Mouse (Mus musculus): ENCODE measurements around the gene Nipa1.
"Not testable (repeated sequence)": the region's sequence is repeated elsewhere in the genome, so short reads cannot be mapped to it uniquely, and the experiment has no call there.

Nipa1 gene

DNA sequence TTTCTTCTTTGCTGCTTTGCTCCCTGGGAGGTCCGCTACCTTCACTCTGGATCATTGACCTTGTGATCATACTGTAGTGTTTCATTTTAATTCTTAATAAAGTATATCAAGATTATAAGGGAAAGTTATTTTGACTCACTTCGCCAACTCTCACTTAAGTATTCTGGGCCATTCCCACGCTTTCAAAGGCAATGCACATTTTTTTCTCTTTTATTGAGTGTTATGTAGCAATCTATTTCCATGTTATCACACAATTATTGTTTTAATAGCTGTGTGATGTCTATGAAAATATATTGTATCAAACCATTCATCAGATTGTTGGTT is at the start of gene Nipa1:
TSS of gene Nipa1 (minus strand) at position 25 of the 324 bp plus-strand sequence.
- DNase-seq (ENCODE audit: extremely low spot score, low read depth, low spot score) = no peak

GRCm38 (mm10) chr7:56066634-56067033 is 46.9 kb upstream of the Nipa1 start:
- no peak for DNase-seq (ENCODE audit: extremely low spot score, low read depth, low spot score)

GRCm38 (mm10) chr7:56066136-56066535 is 46.4 kb upstream of the Nipa1 start:
- DNase-seq (ENCODE audit: extremely low spot score, low read depth, low spot score) = no peak

DNA sequence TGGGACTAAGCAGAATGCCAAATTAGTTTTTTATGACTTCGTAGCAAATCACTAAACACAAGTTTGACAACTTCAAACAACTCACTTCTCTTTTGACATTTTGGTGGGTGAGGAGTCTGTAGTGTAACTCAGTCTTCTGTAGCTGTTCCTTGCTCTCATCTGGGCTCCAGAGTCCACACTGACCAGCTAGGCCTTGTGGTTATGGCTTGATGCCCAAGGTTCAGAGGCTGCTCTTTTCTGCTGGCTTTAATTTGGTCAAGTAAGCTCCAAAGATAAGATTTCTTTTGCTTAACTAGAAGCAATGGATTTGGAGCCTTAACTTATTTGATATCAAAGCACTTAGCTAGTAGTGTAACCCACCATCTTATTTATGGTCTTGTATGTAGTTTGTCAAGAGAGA is 45.1 kb upstream of the Nipa1 start:
- no peak for DNase-seq (ENCODE audit: extremely low spot score, low read depth, low spot score)

DNA sequence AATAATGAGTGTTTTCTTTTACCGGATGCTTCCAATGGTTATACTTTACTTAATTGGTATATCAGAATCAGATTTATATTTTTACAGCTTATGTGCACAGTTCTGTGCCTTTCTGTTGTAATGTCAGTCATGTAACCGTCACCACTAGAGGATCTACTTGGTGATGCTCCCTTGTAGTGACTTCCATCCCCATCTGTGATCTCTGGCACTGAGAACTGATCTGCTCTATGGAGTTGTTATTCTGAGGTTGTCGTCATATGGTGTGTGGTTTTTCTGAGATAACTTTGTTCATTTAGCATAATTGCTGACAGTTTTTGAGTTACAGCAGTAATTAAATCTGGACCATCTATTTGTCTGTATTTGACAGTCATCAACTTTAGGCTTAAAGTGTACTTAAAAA is 35.6 kb upstream of the Nipa1 start:
- no peak for DNase-seq (ENCODE audit: extremely low spot score, low read depth, low spot score)

- no peak for DNase-seq (ENCODE audit: extremely low spot score, low read depth, low spot score)
Observed at GRCm38 (mm10) chr7:56052996-56053395, 33.2 kb upstream of the Nipa1 start.

DNA sequence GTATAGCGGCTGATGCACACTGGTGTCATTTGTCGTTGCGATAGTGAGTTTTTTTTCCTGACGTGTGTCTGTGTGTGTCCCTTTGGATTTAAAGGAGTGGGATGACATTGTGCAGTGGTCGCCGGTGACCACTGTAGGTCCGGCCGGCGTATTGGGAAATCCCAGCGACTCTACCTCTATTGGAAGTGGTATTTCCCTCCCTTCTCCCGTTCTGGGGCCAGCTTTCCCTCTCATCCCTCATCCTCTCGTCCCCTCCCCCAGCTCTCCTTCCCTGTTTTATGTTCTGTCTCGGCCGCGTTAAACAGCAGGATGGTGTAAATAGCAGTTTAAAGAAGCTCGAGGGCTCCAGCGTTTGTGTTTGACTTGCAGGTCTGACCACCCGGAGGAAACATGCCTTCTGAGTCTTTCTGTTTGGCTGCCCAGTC is 30.7 kb upstream of the Nipa1 start:
- peak; percentile 35 for DNase-seq (ENCODE audit: extremely low spot score, low read depth, low spot score)

DNA sequence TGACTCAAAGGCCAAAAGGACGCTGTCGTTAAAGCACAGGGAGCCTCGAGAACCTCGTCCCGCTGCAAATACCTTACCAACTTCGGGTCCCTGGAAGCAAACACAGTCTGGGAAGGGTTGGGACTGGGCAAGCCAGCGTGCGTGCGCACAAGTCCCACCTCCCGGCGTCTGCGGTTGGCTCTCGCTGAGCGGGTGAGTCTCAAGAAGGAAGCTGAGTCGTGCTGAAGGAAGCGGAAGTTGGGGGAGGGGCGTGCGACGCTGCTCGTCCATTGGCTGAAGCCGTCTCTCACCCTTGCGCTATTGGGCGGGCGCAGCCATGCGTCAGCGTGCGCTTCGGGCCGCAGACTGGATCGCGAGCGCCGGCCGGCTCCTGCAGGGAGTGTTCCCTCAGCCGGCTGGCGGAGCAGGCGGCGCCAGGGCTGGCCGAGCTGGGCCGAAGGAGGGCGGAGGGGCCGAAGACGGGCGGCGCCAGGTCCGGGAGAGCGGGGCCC is 30.1 kb upstream of the Nipa1 start, which contains the start of gene Herc2:
TSS of gene Herc2 (plus strand) at position 366 of the 491 bp plus-strand sequence.
- peak; percentile 95 for DNase-seq (ENCODE audit: extremely low spot score, low read depth, low spot score)

DNA sequence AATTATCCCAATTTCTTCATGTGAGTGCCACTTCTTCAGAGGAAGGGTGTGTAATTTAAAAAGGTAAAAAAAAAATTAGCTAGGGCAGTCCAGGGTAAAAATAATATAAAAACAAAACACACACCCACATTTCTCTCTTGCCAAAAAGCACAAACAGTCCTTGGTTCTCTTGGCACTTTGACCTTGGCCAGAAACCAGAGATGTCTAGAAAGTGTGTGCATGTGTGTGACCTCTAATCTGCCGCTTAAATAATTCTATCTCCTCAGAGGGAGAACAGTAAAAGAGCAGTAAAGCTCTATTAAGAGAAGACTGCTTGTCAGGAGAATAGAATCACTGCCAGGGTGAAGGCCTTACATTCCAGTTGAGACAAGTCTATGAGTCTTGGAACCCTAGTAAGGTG is 27.4 kb upstream of the Nipa1 start:
- no peak for DNase-seq (ENCODE audit: extremely low spot score, low read depth, low spot score)

GRCm38 (mm10) chr7:56044267-56044629 is 24.5 kb upstream of the Nipa1 start:
- DNase-seq (ENCODE audit: extremely low spot score, low read depth, low spot score) = no peak

DNA sequence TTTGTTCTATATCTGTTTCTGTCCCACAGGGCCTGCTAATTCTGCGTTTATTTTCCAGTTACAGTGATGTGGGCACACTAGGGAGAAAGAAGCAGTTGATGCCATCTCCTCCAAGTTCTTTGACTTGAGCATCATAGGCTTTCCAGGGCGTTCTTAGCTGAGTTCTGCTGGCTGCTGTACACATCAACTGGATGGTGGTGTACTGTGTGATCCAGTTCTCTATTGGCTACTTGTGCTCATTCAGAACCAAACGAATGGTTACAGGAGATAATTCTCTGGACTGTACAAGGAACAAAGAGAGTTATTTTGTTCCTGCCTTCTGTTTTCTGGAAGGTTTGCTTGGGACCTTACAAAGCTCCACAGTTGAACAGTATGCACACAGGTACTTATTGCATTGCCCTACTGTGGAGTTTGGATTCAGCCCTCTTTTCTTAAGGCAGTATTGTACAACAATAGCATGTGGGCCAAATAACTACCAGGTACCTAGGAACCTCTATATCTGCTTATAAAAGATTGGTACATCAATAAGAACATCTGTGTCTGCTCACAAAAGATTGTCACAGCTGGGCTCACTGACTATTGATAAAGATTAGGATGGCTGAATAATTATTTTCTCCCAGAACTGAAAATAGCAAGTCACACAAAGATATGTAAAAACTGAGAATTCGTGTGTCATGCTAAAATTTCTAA is 24.0 kb upstream of the Nipa1 start:
- DNase-seq (ENCODE audit: extremely low spot score, low read depth, low spot score) = no peak

DNA sequence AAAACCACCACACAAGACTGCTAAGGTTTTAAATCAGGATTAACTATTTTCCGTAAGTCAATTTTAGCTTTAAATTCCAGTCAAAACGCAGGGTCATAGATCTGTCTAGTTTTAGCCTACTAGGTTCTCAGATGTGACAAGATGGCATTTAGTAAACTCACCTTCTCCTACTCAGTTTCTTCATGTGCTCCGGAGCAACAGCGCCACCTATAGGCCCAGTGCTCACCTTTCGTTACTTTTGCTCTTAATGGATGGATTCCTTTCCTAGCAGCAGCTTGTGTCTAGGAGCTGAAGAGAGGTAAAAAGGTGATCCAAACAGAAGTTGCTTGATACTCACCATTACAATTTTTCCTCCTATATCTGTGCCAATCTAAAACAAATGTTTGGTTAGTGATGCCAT is 22.6 kb upstream of the Nipa1 start:
- peak; percentile 63 for DNase-seq (ENCODE audit: extremely low spot score, low read depth, low spot score)

- no peak for DNase-seq (ENCODE audit: extremely low spot score, low read depth, low spot score)
Observed at GRCm38 (mm10) chr7:56023586-56023985, 3.8 kb upstream of the Nipa1 start.

GRCm38 (mm10) chr7:56018972-56019929 is 503 bp downstream of the Nipa1 start:
- no peak for DNase-seq (ENCODE audit: extremely low spot score, low read depth, low spot score)

DNA sequence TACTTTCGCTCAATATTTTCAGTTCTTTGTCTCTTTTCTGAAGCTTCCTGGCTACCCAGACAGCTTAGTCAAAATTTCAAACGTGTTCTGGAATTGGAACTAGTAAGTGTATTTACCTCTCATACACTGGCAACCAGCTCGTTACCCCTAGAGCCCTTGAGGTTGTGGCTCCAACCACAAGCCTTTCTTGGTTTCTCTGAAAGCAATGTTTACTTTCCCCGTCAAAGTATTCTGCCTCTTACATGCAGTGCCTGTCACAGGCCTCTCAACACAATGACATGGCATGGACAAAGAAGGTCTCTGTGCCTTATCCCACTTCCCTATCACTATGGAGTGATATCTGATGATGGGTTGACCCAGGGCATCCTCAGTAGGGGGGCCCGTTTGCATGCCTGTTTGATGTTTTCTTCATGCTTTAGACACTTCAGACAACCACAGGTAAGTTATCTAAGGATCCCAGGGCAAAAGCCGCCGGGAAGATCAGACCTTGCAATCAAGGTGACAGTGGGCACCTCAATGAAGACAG is 1.2 kb downstream of the Nipa1 start:
- DNase-seq (ENCODE audit: extremely low spot score, low read depth, low spot score) = no peak

DNA sequence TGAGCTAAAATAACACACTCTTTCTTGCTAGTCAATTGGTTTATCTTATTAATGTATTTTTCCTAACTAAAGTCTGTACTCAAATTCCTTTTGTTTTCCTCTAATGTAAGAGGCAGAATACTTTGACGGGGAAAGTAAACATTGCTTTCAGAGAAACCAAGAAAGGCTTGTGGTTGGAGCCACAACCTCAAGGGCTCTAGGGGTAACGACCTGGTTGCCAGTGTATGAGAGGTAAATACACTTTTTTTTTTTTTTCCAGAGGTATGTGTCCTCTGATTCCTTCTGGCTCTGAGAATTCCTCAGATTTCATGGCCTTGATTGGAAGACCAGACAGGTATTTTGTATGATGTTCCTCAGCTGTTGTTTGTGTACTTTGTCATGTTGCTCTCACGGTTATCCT is 2.0 kb downstream of the Nipa1 start:
- DNase-seq (ENCODE audit: extremely low spot score, low read depth, low spot score) = no peak

DNA sequence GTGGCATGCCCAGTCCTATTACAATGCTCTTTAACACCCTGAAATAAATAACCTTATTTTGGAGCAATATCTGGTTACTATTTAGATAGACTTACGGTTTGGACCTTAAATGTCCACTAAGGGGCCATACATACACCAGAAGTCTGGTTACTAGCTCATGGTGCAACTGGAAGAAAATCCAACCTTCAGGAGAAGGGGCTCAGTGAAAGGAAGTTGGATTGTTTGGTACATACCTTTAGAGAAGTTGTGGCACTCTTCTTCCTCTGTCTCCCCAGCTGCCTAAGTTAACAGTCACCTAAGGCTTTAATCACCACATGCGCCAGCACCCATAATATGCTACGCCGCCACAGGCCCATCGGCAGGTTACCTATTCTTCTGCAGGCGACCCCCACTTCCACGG is 3.9 kb downstream of the Nipa1 start:
- DNase-seq (ENCODE audit: extremely low spot score, low read depth, low spot score) = no peak

GRCm38 (mm10) chr7:56015172-56015571 is 4.6 kb downstream of the Nipa1 start:
- DNase-seq (ENCODE audit: extremely low spot score, low read depth, low spot score) = no peak

DNA sequence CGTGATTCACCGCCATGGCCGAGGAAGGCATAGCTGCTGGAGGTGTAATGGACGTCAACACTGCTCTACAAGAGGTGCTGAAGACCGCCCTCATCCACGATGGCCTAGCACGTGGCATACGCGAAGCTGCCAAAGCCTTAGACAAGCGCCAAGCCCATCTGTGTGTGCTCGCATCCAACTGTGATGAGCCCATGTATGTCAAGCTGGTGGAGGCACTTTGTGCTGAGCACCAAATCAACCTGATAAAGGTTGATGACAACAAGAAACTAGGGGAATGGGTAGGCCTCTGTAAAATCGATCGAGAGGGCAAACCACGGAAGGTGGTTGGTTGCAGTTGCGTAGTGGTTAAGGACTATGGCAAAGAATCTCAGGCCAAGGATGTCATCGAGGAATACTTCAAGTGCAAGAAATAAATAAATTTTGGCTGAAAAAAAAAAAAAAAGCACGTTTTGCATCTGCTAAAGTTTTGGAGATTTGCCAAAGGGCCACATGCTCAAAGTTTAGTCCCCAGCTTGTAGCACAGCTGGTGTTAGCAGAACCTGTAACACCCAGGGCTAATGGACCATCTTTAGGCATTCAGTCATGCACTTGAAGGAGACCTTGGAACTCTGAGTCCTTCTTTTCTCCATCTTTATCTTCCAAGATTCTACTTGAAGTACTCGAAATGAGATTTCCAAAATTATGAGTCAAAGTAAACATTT is 5.6 kb downstream of the Nipa1 start:
- DNase-seq (ENCODE audit: extremely low spot score, low read depth, low spot score) = not testable (repeated sequence)

DNA sequence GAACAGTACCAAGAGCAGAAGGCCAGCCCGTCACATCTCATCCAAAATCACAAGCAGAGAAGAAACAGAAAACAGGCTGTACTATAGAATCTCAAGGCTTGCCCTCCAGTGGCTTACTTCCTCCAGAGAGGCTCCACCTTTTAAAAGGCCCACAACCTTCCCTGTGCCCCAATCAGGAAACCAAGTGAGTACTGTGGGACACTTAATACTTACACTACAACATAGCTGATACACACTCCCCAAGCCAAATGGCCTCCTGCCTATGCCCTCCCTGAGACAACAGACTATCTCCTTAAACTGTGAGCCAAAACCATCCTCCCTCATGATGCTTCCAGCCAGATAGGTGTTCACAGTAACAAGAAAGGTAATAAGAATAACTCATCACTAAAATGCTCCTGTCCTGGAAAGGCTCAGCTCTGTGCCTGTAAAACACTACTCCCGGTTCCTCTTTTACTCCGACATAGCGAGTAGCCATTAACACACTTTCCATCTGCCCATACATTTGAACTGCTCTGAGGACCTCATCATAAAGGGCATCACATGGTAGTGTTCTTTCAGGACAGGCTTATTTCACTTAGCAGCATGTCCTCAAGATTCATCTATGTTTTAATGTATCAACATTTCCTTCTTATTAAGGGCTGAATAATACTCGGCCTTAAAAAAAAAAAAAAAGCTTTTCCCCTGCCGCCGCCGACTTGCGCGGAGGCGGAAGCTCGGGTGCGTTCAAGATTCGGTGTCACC is 6.3 kb downstream of the Nipa1 start:
- no peak for DNase-seq (ENCODE audit: extremely low spot score, low read depth, low spot score)

- DNase-seq (ENCODE audit: extremely low spot score, low read depth, low spot score) = no peak
Observed at GRCm38 (mm10) chr7:56011018-56011333, 8.8 kb downstream of the Nipa1 start.

All from hindlimb bud, embryonic 11.5 days (tissue).